Mouse (Mus musculus) neural tube, embryonic 11.5 days (tissue): Measurements from ENCODE around the gene Lman2. TPM values are rescaled to one million over a fixed set of nuclear protein-coding genes. Genes with fewer than 3 reads are reported as not detected.

ENCODE experiments used
- ATAC-seq: fragments of 200-750 bp; cut with Nextera tagmentation; 2 replicates; pipeline ENCODE4 v1.8.0; 2017; ENCODE audit warnings: moderate number of reproducible peaks, mild to moderate bottlenecking, moderate TSS enrichment, moderate library complexity; ENCODE audit not compliant: insufficient read depth, low FRiP score, low TSS enrichment
- DNase-seq: peaks from one replicate; pipeline ENCODE4 v3.0.0-alpha.2; 2015; ENCODE audit warnings: low spot score
- H3K27ac ChIP-seq: fragments of 300-500 bp; sonication (generic); 2 replicates; pipeline ENCODE4 v1.5.1; 2014; ENCODE audit warnings: low read depth, mild to moderate bottlenecking, low read length
- H3K27me3 ChIP-seq: fragments of 300-500 bp; sonication (generic); 2 replicates; pipeline ENCODE4 v1.6.1; 2014; ENCODE audit warnings: mild to moderate bottlenecking, low read length, mixed read lengths; ENCODE audit not compliant: control insufficient read depth, insufficient read depth
- H3K36me3 ChIP-seq: fragments of 300-500 bp; sonication (generic); 2 replicates; pipeline ENCODE4 v1.6.1; 2014; ENCODE audit warnings: mild to moderate bottlenecking, low read length, moderate library complexity, mixed read lengths; ENCODE audit not compliant: control insufficient read depth, insufficient read depth
- H3K4me1 ChIP-seq: fragments of 300-500 bp; sonication (generic); 2 replicates; pipeline ENCODE4 v1.6.1; 2014; ENCODE audit warnings: low read length, mixed read lengths; ENCODE audit not compliant: control insufficient read depth, insufficient read depth
- H3K4me2 ChIP-seq: fragments of 300-500 bp; sonication (generic); 2 replicates; pipeline ENCODE4 v1.6.1; 2014; ENCODE audit warnings: low read depth, mild to moderate bottlenecking, moderate library complexity
- H3K4me3 ChIP-seq: fragments of 300-500 bp; sonication (generic); 2 replicates; pipeline ENCODE4 v1.5.1; 2014; ENCODE audit warnings: low read depth, low read length
- H3K9ac ChIP-seq: fragments of 300-500 bp; sonication (generic); 2 replicates; pipeline ENCODE4 v1.6.1; 2014; ENCODE audit warnings: mild to moderate bottlenecking, low read length
- H3K9me3 ChIP-seq: fragments of 300-500 bp; sonication (generic); 2 replicates; pipeline ENCODE4 v1.6.1; 2016; ENCODE audit warnings: low read length; ENCODE audit not compliant: control insufficient read depth
- WGBS: fragments of 180-500 bp; shearing (Covaris S2); extraction: QIAGEN DNeasy Blood & Tissue Kit; methylation state at CpG from one replicate; pipeline ENCODE4 v1.1.7; 2014; 5-methylcytosine and 5-hydroxymethylcytosine counted together
- polyA plus RNA-seq: library from polyadenylated mRNA; unstranded; fragments of >200 nt; fragmentation: Nextera tagmentation; extraction: Ambion mirVana; gene quantifications from 2 replicates; pipeline ENCODE4 v1.2.1, GENCODE M21; 2014

Lman2 gene
- polyA plus RNA-seq, 1 experiment from 2014 or later = 94.8 TPM

DNA sequence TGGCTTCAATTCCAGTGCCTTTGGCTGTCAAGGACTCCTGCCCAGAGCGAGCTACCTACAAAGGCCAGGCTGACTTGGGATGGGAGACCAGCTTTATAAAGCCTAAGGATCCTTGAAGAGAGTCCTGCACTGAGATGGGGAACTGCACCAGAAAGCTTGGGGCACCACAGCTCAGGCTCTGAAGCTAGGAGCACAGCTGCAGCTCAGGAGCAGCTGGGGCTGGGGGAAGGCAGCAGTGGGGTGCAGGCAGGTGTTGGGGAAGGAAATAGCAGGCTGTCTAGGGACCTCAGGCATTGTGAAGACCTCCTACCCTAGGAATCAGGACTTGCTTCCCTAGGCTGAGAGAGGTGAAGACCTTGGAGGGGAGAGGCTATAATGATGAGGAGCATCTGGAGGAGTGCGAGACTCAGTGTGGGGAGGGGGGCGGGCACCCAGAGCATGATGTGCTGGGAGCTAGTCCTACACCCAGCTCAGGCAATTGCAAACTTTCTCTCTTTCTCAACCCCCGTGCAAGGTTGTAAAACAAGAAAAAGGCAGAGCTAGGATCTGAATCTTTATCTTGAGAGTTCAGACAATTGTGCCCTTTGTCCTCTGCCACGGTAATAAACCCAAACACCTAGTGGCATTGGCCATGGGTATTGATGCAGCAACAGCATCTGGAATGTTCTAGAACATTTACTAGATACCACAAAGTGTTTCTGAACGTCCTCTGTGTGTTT, 11.8 kb upstream of the Lman2 start:
- Histone ChIP-seq H3K4me2 (no peak overlapping the region), H3K4me3 (no peak overlapping the region), H3K4me1 (no peaks in the 10 kb centered on the region), H3K27me3 (peaks cover 23% of the 10 kb centered on the region), H3K36me3 (no peaks in the 10 kb centered on the region), H3K9ac (no peak overlapping the region), H3K27ac (no peak overlapping the region), H3K9me3 (no peaks in the 10 kb centered on the region)
- DNase-seq = no peak
- ATAC-seq = no peak
- 57% methylated on average over 6 of the region's 6 CpGs for WGBS

DNA sequence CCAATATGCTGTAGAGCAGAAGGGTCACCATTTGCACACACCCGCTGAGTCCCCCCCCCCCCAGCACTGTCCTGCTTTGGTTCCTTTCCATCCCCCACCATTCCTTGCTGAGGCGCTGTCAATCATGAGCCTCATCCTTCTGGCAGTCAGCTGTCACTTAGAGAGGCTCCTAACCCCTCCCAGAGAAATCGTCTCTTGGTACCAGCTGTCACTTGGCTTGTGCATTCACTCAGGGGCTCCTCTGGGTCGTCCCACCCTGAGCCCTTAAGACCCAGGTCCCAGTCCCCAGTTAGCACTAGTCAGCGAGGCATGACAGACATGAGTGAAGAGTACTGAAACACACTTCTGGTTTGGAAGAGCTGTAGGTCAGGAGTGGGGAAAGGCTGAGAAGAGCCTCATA, 9.2 kb upstream of the Lman2 start:
- Histone ChIP-seq H3K9ac (no peak overlapping the region), H3K27me3 (0 out of 2 replicates have a peak, but pooled peaks cover 2% of the 10 kb centered on the region), H3K9me3 (no peaks in the 10 kb centered on the region), H3K27ac (no peak overlapping the region), H3K4me3 (no peak overlapping the region), H3K4me2 (no peak overlapping the region), H3K4me1 (no peaks in the 10 kb centered on the region), H3K36me3 (no peaks in the 10 kb centered on the region)
- WGBS = 56% methylated on average over 5 of the region's 5 CpGs
- ATAC-seq (no peak), DNase-seq (no peak)

DNA sequence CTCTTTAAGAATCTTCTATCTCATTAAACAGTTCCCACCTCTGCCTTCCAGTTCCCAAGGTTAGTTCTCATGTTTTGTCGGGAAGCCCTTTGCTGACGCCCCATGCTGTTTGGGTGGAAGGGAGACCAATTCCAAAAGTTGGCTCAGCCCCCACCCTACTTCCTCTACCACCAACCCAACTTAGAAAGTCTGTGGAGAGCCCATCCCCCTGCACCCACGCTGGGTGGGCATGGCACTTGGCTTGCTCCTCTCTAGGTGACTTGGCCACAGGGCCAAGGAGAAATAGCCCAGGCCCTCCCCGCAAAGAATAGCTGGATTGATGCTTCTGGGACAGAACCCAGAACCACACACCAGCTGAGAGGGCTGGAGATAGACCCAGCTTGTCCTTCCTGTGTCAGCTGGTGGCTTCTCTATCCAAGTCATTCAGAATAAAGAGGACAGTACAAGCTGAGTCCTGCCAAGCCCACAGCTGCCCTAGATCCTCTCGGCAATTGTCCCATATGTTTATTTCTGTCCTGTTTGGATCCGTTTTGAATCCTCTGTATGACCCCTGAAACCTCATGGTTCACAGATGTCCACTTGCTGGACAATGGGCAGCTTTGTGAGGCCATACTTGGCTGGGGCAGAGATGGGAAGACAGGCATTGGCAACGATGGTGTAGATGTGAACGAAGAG, 8.6 kb upstream of the Lman2 start:
- no peaks in the 10 kb centered on the region for H3K9me3 ChIP-seq
- no peak overlapping the region for H3K4me3 ChIP-seq
- H3K27ac ChIP-seq = no peak overlapping the region
- H3K4me2 ChIP-seq = no peak overlapping the region
- H3K36me3 ChIP-seq = no peaks in the 10 kb centered on the region
- 0 out of 2 replicates have a peak, but pooled peaks cover 2% of the 10 kb centered on the region for H3K27me3 ChIP-seq
- H3K4me1 ChIP-seq = no peaks in the 10 kb centered on the region
- no peak overlapping the region for H3K9ac ChIP-seq
- DNase-seq = no peak
- WGBS = 71% methylated on average over 8 of the region's 8 CpGs
- no peak for ATAC-seq

DNA sequence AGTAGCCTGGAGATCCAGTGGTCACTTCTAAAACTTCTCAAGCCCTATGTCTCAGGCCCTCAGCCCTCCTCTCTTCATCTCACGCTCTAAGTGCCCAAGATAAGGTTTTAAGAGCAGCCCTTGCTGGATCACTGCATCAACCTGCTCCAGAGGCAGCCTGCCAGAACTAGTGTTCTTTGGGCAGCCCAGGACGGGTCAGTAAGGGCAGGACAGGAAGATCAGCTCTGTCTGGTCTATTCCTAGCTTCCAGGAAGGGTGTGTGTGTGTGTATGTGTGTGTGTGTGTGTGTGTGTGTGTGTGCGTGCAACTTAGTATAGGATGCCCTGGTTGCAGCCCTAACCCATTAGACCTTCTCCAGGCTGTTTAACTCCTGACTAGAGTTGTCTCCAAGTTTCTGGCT, 7.7 kb upstream of the Lman2 start:
- Histone ChIP-seq H3K9me3 (no peaks in the 10 kb centered on the region), H3K4me3 (no peak overlapping the region), H3K36me3 (no peaks in the 10 kb centered on the region), H3K27ac (no peak overlapping the region), H3K27me3 (no peaks in the 10 kb centered on the region), H3K4me2 (no peak overlapping the region), H3K4me1 (no peaks in the 10 kb centered on the region), H3K9ac (no peak overlapping the region)
- WGBS = 67% methylated on average over 3 of the region's 3 CpGs
- DNase-seq = no peak
- ATAC-seq = no peak

DNA sequence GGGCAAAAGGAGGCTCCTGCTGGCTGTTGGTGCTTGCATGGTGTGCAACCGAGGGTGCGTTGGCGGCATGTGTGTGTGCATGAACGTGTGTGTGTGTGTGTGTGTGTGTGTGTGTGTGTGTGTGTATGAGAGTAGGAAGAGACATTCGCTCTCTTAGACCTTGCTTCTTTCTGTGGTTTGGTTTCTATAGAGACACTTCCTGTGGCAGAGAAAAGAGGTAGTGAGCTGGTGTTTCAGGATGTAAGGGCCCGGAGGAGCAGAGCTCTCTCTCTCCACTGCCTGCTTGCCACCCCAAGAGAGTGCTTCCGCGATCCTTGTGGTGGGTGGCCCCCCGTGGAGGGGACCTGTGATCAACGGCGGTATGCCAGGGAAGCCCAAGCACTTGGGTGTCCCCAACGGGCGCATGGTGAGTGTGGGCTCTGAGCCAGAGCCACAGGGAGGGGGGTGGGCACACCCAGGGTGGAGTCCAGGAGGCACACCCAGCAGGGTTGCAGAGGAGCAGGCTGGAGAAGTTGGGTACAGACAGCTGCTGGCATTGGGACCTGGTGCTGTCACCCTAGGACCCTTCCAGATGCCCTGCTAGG, 7.0 kb upstream of the Lman2 start, which contains the start of gene Rgs14:
Gene Rgs14 (plus strand): TSS at position 202 of the 584 bp plus-strand sequence.
- ATAC-seq (no peak), DNase-seq (no peak)
- no peak within 1 kb of the TSS for H3K9ac ChIP-seq
- H3K4me1 ChIP-seq = no peaks in the 10 kb centered on the region
- no peak within 1 kb of the TSS for H3K4me3 ChIP-seq
- H3K27ac ChIP-seq = no peak within 1 kb of the TSS
- WGBS = 58% methylated on average over 13 of the region's 13 CpGs
- H3K27me3 ChIP-seq = no peaks in the 10 kb centered on the region
- H3K36me3 ChIP-seq = no peaks in the 10 kb centered on the region
- H3K9me3 ChIP-seq = no peaks in the 10 kb centered on the region
- H3K4me2 ChIP-seq = no peak within 1 kb of the TSS

DNA sequence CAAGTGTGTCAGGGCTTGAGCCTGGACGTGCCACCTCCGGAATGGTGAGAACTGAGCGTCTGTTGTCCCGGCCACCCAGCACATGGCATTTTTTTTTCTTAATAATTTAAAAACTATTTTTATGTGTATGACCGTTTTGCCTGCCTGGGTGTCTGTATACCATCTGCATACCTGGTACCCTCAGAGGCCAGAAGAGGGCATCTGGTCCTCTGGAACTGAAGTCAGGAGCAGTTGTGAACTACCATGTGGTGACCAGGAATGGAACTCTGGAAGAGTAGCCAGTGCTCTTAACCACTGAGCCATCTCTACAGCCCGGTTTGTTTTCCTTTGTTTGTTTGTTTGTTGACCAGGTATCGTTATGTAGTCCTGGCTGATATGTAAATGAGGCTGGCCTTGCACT, 5.8 kb upstream of the Lman2 start:
- no peak overlapping the region for H3K4me3 ChIP-seq
- no peak for DNase-seq
- no peaks in the 10 kb centered on the region for H3K27me3 ChIP-seq
- H3K9me3 ChIP-seq = no peaks in the 10 kb centered on the region
- H3K9ac ChIP-seq = no peak overlapping the region
- ATAC-seq = no peak
- H3K4me1 ChIP-seq = no peaks in the 10 kb centered on the region
- H3K27ac ChIP-seq = no peak overlapping the region
- WGBS = 79% methylated on average over 7 of the region's 7 CpGs
- no peak overlapping the region for H3K4me2 ChIP-seq
- H3K36me3 ChIP-seq = no peaks in the 10 kb centered on the region

DNA sequence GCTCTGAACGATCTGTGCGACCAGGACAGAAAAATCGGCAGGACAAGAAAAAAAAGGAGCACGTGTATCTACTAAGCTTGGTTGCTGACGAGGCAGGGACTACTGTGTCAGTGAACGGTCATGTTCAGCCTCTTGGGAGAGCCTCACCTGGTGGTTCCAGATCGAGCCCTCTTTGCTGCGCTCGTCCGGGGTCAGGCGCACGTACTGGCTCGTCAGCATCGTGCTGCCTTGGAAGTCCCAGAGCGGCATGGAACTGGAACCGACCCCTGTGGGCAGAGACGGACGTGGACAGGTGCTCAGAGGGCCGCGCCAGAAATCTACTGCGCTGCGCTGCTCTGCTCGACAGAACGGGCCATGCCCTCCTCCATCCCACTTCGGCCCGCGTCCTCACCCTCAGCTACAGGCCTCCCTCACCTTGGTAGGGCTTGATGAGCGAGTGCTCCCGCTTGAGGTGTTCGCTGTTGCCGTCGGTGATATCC, 570 bp downstream of the Lman2 start:
- Histone ChIP-seq H3K4me2 (peak overlapping the region; percentile 59), H3K27ac (peak overlapping the region; percentile 79), H3K36me3 (0 out of 2 replicates have a peak, but pooled peaks cover 3% of the 10 kb centered on the region), H3K4me3 (peak overlapping the region; percentile 85), H3K4me1 (peaks cover 12% of the 10 kb centered on the region), H3K9me3 (no peaks in the 10 kb centered on the region), H3K9ac (peak overlapping the region; percentile 89), H3K27me3 (no peaks in the 10 kb centered on the region)
- DNase-seq = no peak
- WGBS = under 1% methylated on average over 32 of the region's 32 CpGs
- ATAC-seq = peak; percentile 66

DNA sequence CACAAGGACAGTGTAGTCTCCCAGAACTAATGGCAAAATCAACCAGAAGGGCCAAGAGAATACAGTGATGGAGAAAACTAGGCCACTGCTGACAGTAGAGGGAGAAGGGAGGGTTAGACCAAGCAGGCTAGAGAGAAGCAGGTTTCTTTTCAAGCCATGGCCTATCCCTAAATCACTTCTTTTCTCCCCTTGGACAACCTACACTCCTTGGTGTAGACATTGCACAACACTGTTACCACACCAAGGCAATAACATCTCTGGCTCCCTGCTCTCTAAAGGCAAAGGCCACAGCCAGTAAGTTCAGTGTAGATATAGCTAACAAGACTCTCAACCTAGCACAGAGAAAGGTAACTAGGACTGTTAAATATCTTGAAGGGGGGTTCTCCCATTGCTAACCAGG, 1.4 kb downstream of the Lman2 start:
- Histone ChIP-seq H3K9ac (no peak overlapping the region), H3K27me3 (no peaks in the 10 kb centered on the region), H3K36me3 (peaks cover 5% of the 10 kb centered on the region; the same call in 1 of the 2 replicates), H3K9me3 (no peaks in the 10 kb centered on the region), H3K4me2 (peak overlapping the region; percentile 59), H3K27ac (no peak overlapping the region), H3K4me1 (peaks cover 12% of the 10 kb centered on the region), H3K4me3 (peak overlapping the region; percentile 85)
- ATAC-seq (no peak), DNase-seq (no peak)
